Comparison of ENCODE assay signal across 21 mouse cellular contexts in genomic region chr4:64184986-64185385, GRCm38 (mm10).
"Had no signal": no experiment of that assay in that cellular context is flagged by ENCODE, and none has a peak within 500 bp of the region (broad histone marks: within the 10 kb centered on the region; RNA-seq: fewer than 3 reads in every experiment).

No protein-coding gene starts in this region.

- H3K4me1 ChIP-seq: liver, embryonic 15.5 days; megakaryocyte, embryonic 14.5 days; midbrain, embryonic 12.5 days; neural tube, embryonic 13.5 days; neural tube, embryonic 15.5 days; stomach, embryonic 15.5 days had no signal

- DNase-seq: liver, postnatal 0 days; lung, adult 2 months; lung, postnatal 10 days; lung, postnatal 36 days; midbrain, embryonic 14.5 days; retina, postnatal 1 day; right cerebral cortex, adult 18-20 months; right cerebral cortex, postnatal 14 days; thymus, adult 2 months; thymus, postnatal 25 days; thymus, postnatal 4 days had no signal

- H3K9ac ChIP-seq: liver, embryonic 15.5 days; liver, postnatal 0 days; midbrain, embryonic 12.5 days; neural tube, embryonic 13.5 days; neural tube, embryonic 15.5 days; stomach, embryonic 15.5 days had no signal

- H3K36me3 ChIP-seq: liver, embryonic 15.5 days; midbrain, embryonic 12.5 days; neural tube, embryonic 13.5 days; neural tube, embryonic 15.5 days; stomach, embryonic 15.5 days had no signal

- H3K4me2 ChIP-seq: liver, embryonic 15.5 days; midbrain, embryonic 12.5 days; neural tube, embryonic 13.5 days; neural tube, embryonic 15.5 days; stomach, embryonic 15.5 days had no signal

- H3K9me3 ChIP-seq: liver, embryonic 15.5 days; midbrain, embryonic 12.5 days; neural tube, embryonic 13.5 days; neural tube, embryonic 15.5 days; stomach, embryonic 15.5 days had no signal

- H3K4me3 ChIP-seq: liver, embryonic 15.5 days; megakaryocyte, embryonic 14.5 days; midbrain, embryonic 12.5 days; myocyte; neural tube, embryonic 13.5 days; neural tube, embryonic 15.5 days; stomach, embryonic 15.5 days had no signal

- ATAC-seq: liver, postnatal 0 days; midbrain, embryonic 16.5 days had no signal

- H3K27me3 ChIP-seq: liver, embryonic 15.5 days; megakaryocyte, embryonic 14.5 days; midbrain, embryonic 12.5 days; neural tube, embryonic 13.5 days; neural tube, embryonic 15.5 days; stomach, embryonic 15.5 days had no signal

- H3K27ac ChIP-seq: liver, embryonic 15.5 days; macrophage; midbrain, embryonic 12.5 days; neural tube, embryonic 13.5 days; neural tube, embryonic 15.5 days; stomach, embryonic 15.5 days; stomach, postnatal 0 days had no signal
